Mouse (Mus musculus) kidney, adult 2 months (tissue): Measurements from ENCODE around the gene Cog4.

Source experiments
- CTCF ChIP-seq: fragments of 200-500 bp; conservative IDR thresholded peaks from 2 replicates; pipeline ENCODE4 v1.5.1; 2011; ENCODE audit warnings: low read depth, mild to moderate bottlenecking, control low read depth, low read length, moderate library complexity, mixed read lengths; ENCODE audit not compliant: insufficient read depth, insufficient read length
- POLR2A ChIP-seq: fragments of 200-500 bp; IDR thresholded peaks from one replicate; pipeline ENCODE4 v1.6.1; 2011; ENCODE audit warnings: low read depth, low read length, control low read depth

GRCm38 (mm10) chr8:110911576-110912570 is 65.5 kb downstream of the Cog4 start:
- TF ChIP-seq POLR2A (no peak), CTCF (no peak)
